In genomic region chr12:40223082-40223619, GRCm38 (mm10) we compare ENCODE assay signal across 8 mouse cellular contexts. TPM values are rescaled to one million over a fixed set of nuclear protein-coding genes. Genes with fewer than 3 reads are reported as not detected.
DNase-seq lines count a peak whose midpoint lies in the region; ATAC-seq lines count a peak whose summit lies in the region.

No protein-coding gene starts in this region.

- peak overlapping the region; percentile 93 for H3K4me2 ChIP-seq in intestine, embryonic 14.5 days (ENCODE audit: low read length)

- H3K27ac ChIP-seq in intestine, embryonic 14.5 days (ENCODE audit: low read depth), result peak overlapping the region; percentile 97

- intact Hi-C loops in left cerebral cortex, postnatal 14 days (cut with DNase I), result no loop called here

- H3K4me3 ChIP-seq in intestine, embryonic 14.5 days (ENCODE audit: low read depth, low read length), result peak overlapping the region; percentile 99

- DNase-seq in adrenal gland, adult (ENCODE audit: inconsistent age in 2 of 2, low spot score in 1 of 2), result peak; percentile 99
- DNase-seq in embryo, embryonic 10.5 days (ENCODE audit: low spot score), result peak; percentile 99
- peak; percentile 99 for DNase-seq in gastrocnemius, postnatal 25 days
- peak; percentile 98 for DNase-seq in intestine, embryonic 14.5 days (ENCODE audit: low spot score)
- peak; percentile 100 for DNase-seq in left cerebral cortex, postnatal 14 days (ENCODE audit: low spot score in 2 of 2)
- DNase-seq in mesoderm, embryonic 11.5 days (ENCODE audit: low read depth, low spot score), result peak; percentile 99
- DNase-seq in right cerebral cortex, postnatal 36 days (ENCODE audit: low spot score in 2 of 2), result peak; percentile 100
- DNase-seq in yolk sac, embryonic 10.5 days (ENCODE audit: low spot score), result peak; percentile 98

- H3K9me3 ChIP-seq in intestine, embryonic 14.5 days (ENCODE audit: control insufficient read depth, low read length), result no peaks in the 10 kb centered on the region

- H3K9ac ChIP-seq in intestine, embryonic 14.5 days (ENCODE audit: low read length), result peak overlapping the region; percentile 93

- peak; percentile 99 for ATAC-seq in intestine, embryonic 14.5 days (replicated peaks; ENCODE audit: low FRiP score, low TSS enrichment, low read depth)

- H3K36me3 ChIP-seq in intestine, embryonic 14.5 days (ENCODE audit: control insufficient read depth, insufficient read depth, low read length), result no peaks in the 10 kb centered on the region

- H3K27me3 ChIP-seq in intestine, embryonic 14.5 days (replicated peaks; ENCODE audit: control insufficient read depth, insufficient read depth, low read length), result no peaks in the 10 kb centered on the region

- WGBS in intestine, embryonic 14.5 days, result under 1% methylated on average over 47 of the region's 47 CpGs

- peaks cover 14% of the 10 kb centered on the region for H3K4me1 ChIP-seq in intestine, embryonic 14.5 days (replicated peaks; ENCODE audit: control insufficient read depth, insufficient read depth, low read length)

RNA-seq across cellular contexts. Expression of gene Lsmem1, which starts 23.9 kb away (rescaled TPM):
- 10 to 100 TPM; 33.2 to 62.1 TPM for total RNA-seq in gastrocnemius, postnatal 25 days (2021)
- polyA plus RNA-seq in intestine, embryonic 14.5 days (2014; fragmentation: Nextera tagmentation; extraction: Ambion mirVana), result not detected in 2 replicates
- 1 to 10 TPM in 1 of 2 experiments, under 1 TPM in 1; 0.97 to 1.1 TPM for total RNA-seq in left cerebral cortex, postnatal 14 days (2021)

RNA-seq across cellular contexts. Expression of gene Ifrd1, which starts 25.2 kb away (rescaled TPM):
- total RNA-seq in gastrocnemius, postnatal 25 days (2021), result 100 to 1,000 TPM in 1 of 2 experiments, 10 to 100 TPM in 1; 67.1 to 121 TPM
- polyA plus RNA-seq in intestine, embryonic 14.5 days (2014; fragmentation: Nextera tagmentation; extraction: Ambion mirVana), result 101 and 103 TPM in 2 replicates
- 10 to 100 TPM; 85.0 to 91.1 TPM for total RNA-seq in left cerebral cortex, postnatal 14 days (2021)

Comparison
In these comparisons a context has a peak if more than half of its experiments do, and no peak if none do; other contexts are left out.
1. Peak in every context shown above with its lines: DNase-seq, ATAC-seq, H3K4me3 ChIP-seq and H3K27ac ChIP-seq.
2. RNA of gene Lsmem1, which starts 23.9 kb away (total RNA-seq): 33.2 to 62.1 TPM in gastrocnemius, postnatal 25 days; 0.97 to 1.1 TPM in left cerebral cortex, postnatal 14 days; every median in the first group is over 10 times any median in the second.